Mouse (Mus musculus): ENCODE results near the gene Ppm1k. TPM values are rescaled to one million over a fixed set of nuclear protein-coding genes. Genes with fewer than 3 reads are reported as not detected.
"Not testable (repeated sequence)": the region's sequence is repeated elsewhere in the genome, so short reads cannot be mapped to it uniquely, and the experiment has no call there.

The Ppm1k gene
- polyA plus RNA-seq, 1 experiment: 19.7 TPM

- peaks cover 7% of the 10 kb centered on the region for H3K36me3 ChIP-seq (ENCODE audit: control insufficient read depth, insufficient read depth, low read length, poor library complexity, severe bottlenecking)
- H3K4me3 ChIP-seq (ENCODE audit: low read depth, low read length): no peak overlapping the region
These were observed 21.8 kb downstream of the Ppm1k start for GRCm38 (mm10) chr6:57513351-57514034.

GRCm38 (mm10) chr6:57511899-57512298 lies 23.4 kb downstream of the Ppm1k start:
- H3K4me1 ChIP-seq (ENCODE audit: control insufficient read depth, insufficient read depth, low read length): no peaks in the 10 kb centered on the region
- peaks cover 7% of the 10 kb centered on the region for H3K36me3 ChIP-seq (ENCODE audit: control insufficient read depth, insufficient read depth, low read length, poor library complexity, severe bottlenecking)
- H3K9me3 ChIP-seq (replicated peaks; ENCODE audit: control insufficient read depth, insufficient read depth, low read length, poor library complexity, severe bottlenecking): no peaks in the 10 kb centered on the region
- no peak overlapping the region for H3K4me3 ChIP-seq (ENCODE audit: low read depth, low read length)
- no peak for TF ChIP-seq POLR2A (IDR thresholded peaks at IDR 0.05; ENCODE audit: insufficient read depth, low read length)
- no peak for TF ChIP-seq EP300 (IDR thresholded peaks at IDR 0.05; ENCODE audit: insufficient read depth, low read depth, low read length)
- no peak for TF ChIP-seq CTCF (IDR thresholded peaks at IDR 0.05; ENCODE audit: low read depth, low read length)
- H3K27me3 ChIP-seq (ENCODE audit: control insufficient read depth, insufficient read depth, low read length, poor library complexity, severe bottlenecking): no peaks in the 10 kb centered on the region
- no peak overlapping the region for H3K27ac ChIP-seq (ENCODE audit: insufficient read depth, low read length)
- H3K9ac ChIP-seq (ENCODE audit: low read depth, poor library complexity, severe bottlenecking): no peak overlapping the region

More at GRCm38 (mm10) chr6:57513351-57514034, 21.8 kb downstream of the Ppm1k start:
- H3K4me1 ChIP-seq (ENCODE audit: control insufficient read depth, insufficient read depth, low read length): no peaks in the 10 kb centered on the region
- H3K9ac ChIP-seq (ENCODE audit: low read depth, poor library complexity, severe bottlenecking): no peak overlapping the region
- no peak overlapping the region for H3K27ac ChIP-seq (ENCODE audit: insufficient read depth, low read length)
- TF ChIP-seq POLR2A (IDR thresholded peaks at IDR 0.05; ENCODE audit: insufficient read depth, low read length) (no peak), CTCF (IDR thresholded peaks at IDR 0.05; ENCODE audit: low read depth, low read length) (no peak), EP300 (IDR thresholded peaks at IDR 0.05; ENCODE audit: insufficient read depth, low read depth, low read length) (no peak)
- no peaks in the 10 kb centered on the region for H3K27me3 ChIP-seq (ENCODE audit: control insufficient read depth, insufficient read depth, low read length, poor library complexity, severe bottlenecking)
- no peaks in the 10 kb centered on the region for H3K9me3 ChIP-seq (replicated peaks; ENCODE audit: control insufficient read depth, insufficient read depth, low read length, poor library complexity, severe bottlenecking)

DNA sequence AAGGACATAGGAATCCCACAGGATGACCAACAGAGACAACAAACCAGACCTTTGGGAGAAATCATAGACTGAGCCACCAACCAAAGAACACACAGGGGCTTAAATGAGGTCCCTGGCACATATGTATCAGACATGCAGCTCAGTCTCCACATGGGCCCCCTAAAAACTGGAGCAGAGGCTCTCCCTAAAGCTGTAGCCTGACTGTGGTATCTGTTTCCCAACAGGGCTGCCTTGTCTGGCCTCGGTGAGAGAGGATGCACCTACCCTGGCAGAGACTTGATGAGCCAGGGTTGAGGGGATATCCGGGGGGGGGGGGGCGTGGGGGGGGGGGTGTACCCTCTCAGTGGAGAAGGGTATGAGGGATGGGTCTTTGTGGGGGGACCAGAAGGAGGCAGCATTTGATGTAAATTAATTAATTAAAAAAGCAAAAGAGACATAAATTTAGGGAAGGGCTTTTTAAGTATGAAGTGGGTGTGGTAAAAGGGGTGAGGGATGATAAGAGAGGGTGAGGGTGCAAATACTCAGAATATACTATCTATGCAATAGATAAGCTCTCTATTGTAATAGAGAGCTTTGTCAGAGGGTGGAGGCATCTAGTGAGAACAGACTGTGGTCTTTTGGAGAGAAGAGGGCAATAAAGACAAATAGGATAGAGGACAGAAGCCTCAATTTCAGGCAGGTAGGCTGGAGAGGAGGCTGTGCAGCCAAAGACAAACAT lies 31.4 kb downstream of the Ppm1k start:
- H3K4me1 ChIP-seq (ENCODE audit: control insufficient read depth, insufficient read depth, low read length): no peaks in the 10 kb centered on the region
- H3K9ac ChIP-seq (ENCODE audit: low read depth, poor library complexity, severe bottlenecking): no peak overlapping the region
- no peaks in the 10 kb centered on the region for H3K36me3 ChIP-seq (ENCODE audit: control insufficient read depth, insufficient read depth, low read length, poor library complexity, severe bottlenecking)
- H3K9me3 ChIP-seq (replicated peaks; ENCODE audit: control insufficient read depth, insufficient read depth, low read length, poor library complexity, severe bottlenecking): no peaks in the 10 kb centered on the region
- H3K27ac ChIP-seq (ENCODE audit: insufficient read depth, low read length): no peak overlapping the region
- no peak overlapping the region for H3K4me3 ChIP-seq (ENCODE audit: low read depth, low read length)
- TF ChIP-seq EP300 (IDR thresholded peaks at IDR 0.05; ENCODE audit: insufficient read depth, low read depth, low read length) (no peak), CTCF (IDR thresholded peaks at IDR 0.05; ENCODE audit: low read depth, low read length) (no peak), POLR2A (IDR thresholded peaks at IDR 0.05; ENCODE audit: insufficient read depth, low read length) (no peak)
- no peaks in the 10 kb centered on the region for H3K27me3 ChIP-seq (ENCODE audit: control insufficient read depth, insufficient read depth, low read length, poor library complexity, severe bottlenecking)

- no peaks in the 10 kb centered on the region for H3K9me3 ChIP-seq (replicated peaks; ENCODE audit: control insufficient read depth, insufficient read depth, low read length, poor library complexity, severe bottlenecking)
- H3K4me1 ChIP-seq (ENCODE audit: control insufficient read depth, insufficient read depth, low read length): no peaks in the 10 kb centered on the region
- no peak overlapping the region for H3K9ac ChIP-seq (ENCODE audit: low read depth, poor library complexity, severe bottlenecking)
- H3K36me3 ChIP-seq (ENCODE audit: control insufficient read depth, insufficient read depth, low read length, poor library complexity, severe bottlenecking): no peaks in the 10 kb centered on the region
- no peak overlapping the region for H3K4me3 ChIP-seq (ENCODE audit: low read depth, low read length)
- H3K27me3 ChIP-seq (ENCODE audit: control insufficient read depth, insufficient read depth, low read length, poor library complexity, severe bottlenecking): no peaks in the 10 kb centered on the region
- H3K27ac ChIP-seq (ENCODE audit: insufficient read depth, low read length): no peak overlapping the region
- TF ChIP-seq EP300 (IDR thresholded peaks at IDR 0.05; ENCODE audit: insufficient read depth, low read depth, low read length): no peak
- TF ChIP-seq POLR2A (IDR thresholded peaks at IDR 0.05; ENCODE audit: insufficient read depth, low read length): no peak
These were observed 36.1 kb downstream of the Ppm1k start for GRCm38 (mm10) chr6:57499209-57499608.

DNA sequence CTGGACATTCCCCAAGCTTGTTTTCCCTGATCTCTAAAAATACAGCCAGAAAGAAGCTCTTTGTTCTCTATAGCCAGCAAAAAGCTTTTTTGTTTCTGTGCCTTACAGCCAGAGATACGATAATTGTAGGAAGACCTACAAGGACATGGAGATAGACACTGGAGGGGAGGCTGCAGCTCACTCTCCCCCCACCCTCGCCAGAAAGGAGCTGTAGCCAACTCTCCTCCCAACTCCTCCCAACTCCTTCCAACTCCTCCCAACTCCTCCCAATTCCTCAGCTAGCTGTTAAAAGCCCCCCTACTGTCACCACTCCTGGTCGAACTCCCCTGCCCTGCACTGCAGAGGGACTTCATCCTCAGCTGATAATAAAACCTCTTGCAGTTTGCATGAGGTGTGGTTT lies 67.1 kb downstream of the Ppm1k start:
- H3K27me3 ChIP-seq (ENCODE audit: control insufficient read depth, insufficient read depth, low read length, poor library complexity, severe bottlenecking); H3K4me1 ChIP-seq (ENCODE audit: control insufficient read depth, insufficient read depth, low read length); H3K27ac ChIP-seq (ENCODE audit: insufficient read depth, low read length): not testable (repeated sequence)

More for the DNA sequence above, 67.1 kb downstream of the Ppm1k start:
- H3K4me3 ChIP-seq (ENCODE audit: low read depth, low read length); H3K9me3 ChIP-seq (replicated peaks; ENCODE audit: control insufficient read depth, insufficient read depth, low read length, poor library complexity, severe bottlenecking); H3K9ac ChIP-seq (ENCODE audit: low read depth, poor library complexity, severe bottlenecking); H3K36me3 ChIP-seq (ENCODE audit: control insufficient read depth, insufficient read depth, low read length, poor library complexity, severe bottlenecking): not testable (repeated sequence)

Other genes starting within 250 kb of the Ppm1k start
- not detected in 2 replicates for gene Vmn1r16, start 206.0 kb downstream of the Ppm1k start, polyA plus RNA-seq (2011; ENCODE audit: insufficient read depth, insufficient read length, low read depth, missing spikeins)
- not detected in 2 replicates for gene Vmn1r17, start 171.7 kb downstream of the Ppm1k start, polyA plus RNA-seq (2011; ENCODE audit: insufficient read depth, insufficient read length, low read depth, missing spikeins)
- gene Vmn1r18, start 139.7 kb downstream of the Ppm1k start, polyA plus RNA-seq (2011; ENCODE audit: insufficient read depth, insufficient read length, low read depth, missing spikeins): 0.05 and 0.09 TPM in 2 replicates
- not detected in 2 replicates for gene Vmn1r19, start 131.7 kb downstream of the Ppm1k start, polyA plus RNA-seq (2011; ENCODE audit: insufficient read depth, insufficient read length, low read depth, missing spikeins)
- gene Vmn1r20, start 106.5 kb downstream of the Ppm1k start, polyA plus RNA-seq (2011; ENCODE audit: insufficient read depth, insufficient read length, low read depth, missing spikeins): not detected in 2 replicates
- gene Herc6, start 45.5 kb upstream of the Ppm1k start, polyA plus RNA-seq (2011; ENCODE audit: insufficient read depth, insufficient read length, low read depth, missing spikeins): 4.8 and 6.2 TPM in 2 replicates
- gene Pyurf, start 156.6 kb upstream of the Ppm1k start, polyA plus RNA-seq (2011; ENCODE audit: insufficient read depth, insufficient read length, low read depth, missing spikeins): 3.4 and 4.3 TPM in 2 replicates
- gene Lancl2, start 167.1 kb upstream of the Ppm1k start, polyA plus RNA-seq (2011; ENCODE audit: insufficient read depth, insufficient read length, low read depth, missing spikeins): 28.0 and 30.1 TPM in 2 replicates